Mouse (Mus musculus): ENCODE data around the gene Macf1. TPM values are rescaled to one million over a fixed set of nuclear protein-coding genes. Genes with fewer than 3 reads are reported as not detected.

Macf1 gene
- polyA plus RNA-seq (2012; rRNA removed): 137 and 141 TPM in 2 replicates

DNA sequence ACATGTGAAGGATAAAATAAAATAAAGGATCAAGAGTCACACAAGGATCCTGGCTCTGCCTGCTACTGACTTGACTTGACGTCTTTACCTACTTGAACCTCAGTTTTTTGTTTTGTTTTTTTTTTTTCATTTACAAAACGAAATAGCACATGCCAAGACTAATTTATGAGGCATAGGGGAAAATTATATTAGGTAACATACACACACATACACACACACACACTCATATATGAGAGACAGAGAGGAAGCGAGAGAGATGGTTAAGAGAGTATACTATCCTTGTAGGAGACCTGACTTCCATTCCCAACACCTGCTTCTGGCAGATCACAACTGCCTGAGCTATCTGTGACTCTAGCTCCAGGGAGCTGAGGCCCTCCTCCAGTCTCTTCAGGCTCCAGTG, at the start of gene Macf1:
TSS of gene Macf1 (minus strand) at position 101 of the 400 bp plus-strand sequence.
- Histone ChIP-seq H3K27ac (ENCODE audit: insufficient read depth, low read length) (no peak within 1 kb of the TSS), H3K4me3 (ENCODE audit: insufficient read depth, low read length) (peak within 1 kb of the TSS; percentile 71; the same call in 1 of the 2 replicates), H3K4me1 (ENCODE audit: control insufficient read depth, insufficient read depth, low read length) (peaks cover 14% of the 10 kb centered on the region)
- TF ChIP-seq CTCF (IDR thresholded peaks at IDR 0.05; ENCODE audit: extremely low read depth, insufficient read depth, low read length): no peak
- no peak for TF ChIP-seq POLR2A (IDR thresholded peaks at IDR 0.05; ENCODE audit: extremely low read depth, insufficient read depth, low read length)

DNA sequence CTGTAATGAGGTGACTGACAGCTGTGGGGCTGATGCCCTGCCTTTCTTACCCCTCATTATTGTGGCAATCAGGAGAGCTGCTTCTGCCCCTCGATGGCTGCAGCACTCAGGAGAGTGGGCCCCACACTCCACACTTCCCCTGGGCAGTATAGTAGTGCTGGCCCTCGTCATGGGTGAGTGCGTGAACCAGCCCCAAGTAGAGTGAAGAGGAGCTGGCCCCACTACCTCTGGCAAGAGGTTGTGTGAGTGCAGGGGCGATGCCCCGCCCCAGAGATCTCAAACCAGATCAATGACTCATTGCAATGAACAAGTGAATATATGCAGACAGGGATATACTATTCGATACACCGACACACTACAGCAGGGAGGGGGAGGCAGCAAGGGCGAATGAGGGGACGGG, 49.4 kb upstream of the Macf1 start:
- no peaks in the 10 kb centered on the region for H3K4me1 ChIP-seq (ENCODE audit: control insufficient read depth, insufficient read depth, low read length)
- H3K4me3 ChIP-seq (ENCODE audit: insufficient read depth, low read length): no peak overlapping the region
- no peak for TF ChIP-seq CTCF (IDR thresholded peaks at IDR 0.05; ENCODE audit: extremely low read depth, insufficient read depth, low read length)
- no peak for TF ChIP-seq POLR2A (IDR thresholded peaks at IDR 0.05; ENCODE audit: extremely low read depth, insufficient read depth, low read length)
- H3K27ac ChIP-seq (ENCODE audit: insufficient read depth, low read length): no peak overlapping the region

DNA sequence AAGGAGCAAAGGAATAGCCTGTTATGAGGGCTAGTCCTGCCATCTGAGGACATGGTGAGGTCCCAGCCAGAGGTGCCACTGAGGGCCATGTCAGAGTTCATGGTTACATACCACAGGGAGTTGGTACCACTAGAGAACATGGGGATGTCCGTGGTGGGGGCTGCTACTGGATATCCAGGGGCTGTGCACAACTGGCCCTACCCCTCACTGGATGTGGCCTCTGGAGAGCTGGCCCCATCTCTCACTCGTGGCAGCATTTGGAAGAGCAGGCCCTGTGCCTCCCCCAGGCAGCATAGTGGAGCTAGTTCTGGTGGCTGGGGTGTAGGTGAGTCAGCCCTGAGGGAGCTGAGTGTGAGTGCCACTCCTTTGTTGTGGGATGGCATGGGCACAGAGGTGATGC, 48.8 kb upstream of the Macf1 start:
- Histone ChIP-seq H3K4me3 (ENCODE audit: insufficient read depth, low read length) (no peak overlapping the region), H3K27ac (ENCODE audit: insufficient read depth, low read length) (peak overlapping the region; percentile 68), H3K4me1 (ENCODE audit: control insufficient read depth, insufficient read depth, low read length) (no peaks in the 10 kb centered on the region)
- TF ChIP-seq POLR2A (IDR thresholded peaks at IDR 0.05; ENCODE audit: extremely low read depth, insufficient read depth, low read length) (no peak), CTCF (IDR thresholded peaks at IDR 0.05; ENCODE audit: extremely low read depth, insufficient read depth, low read length) (no peak)

DNA sequence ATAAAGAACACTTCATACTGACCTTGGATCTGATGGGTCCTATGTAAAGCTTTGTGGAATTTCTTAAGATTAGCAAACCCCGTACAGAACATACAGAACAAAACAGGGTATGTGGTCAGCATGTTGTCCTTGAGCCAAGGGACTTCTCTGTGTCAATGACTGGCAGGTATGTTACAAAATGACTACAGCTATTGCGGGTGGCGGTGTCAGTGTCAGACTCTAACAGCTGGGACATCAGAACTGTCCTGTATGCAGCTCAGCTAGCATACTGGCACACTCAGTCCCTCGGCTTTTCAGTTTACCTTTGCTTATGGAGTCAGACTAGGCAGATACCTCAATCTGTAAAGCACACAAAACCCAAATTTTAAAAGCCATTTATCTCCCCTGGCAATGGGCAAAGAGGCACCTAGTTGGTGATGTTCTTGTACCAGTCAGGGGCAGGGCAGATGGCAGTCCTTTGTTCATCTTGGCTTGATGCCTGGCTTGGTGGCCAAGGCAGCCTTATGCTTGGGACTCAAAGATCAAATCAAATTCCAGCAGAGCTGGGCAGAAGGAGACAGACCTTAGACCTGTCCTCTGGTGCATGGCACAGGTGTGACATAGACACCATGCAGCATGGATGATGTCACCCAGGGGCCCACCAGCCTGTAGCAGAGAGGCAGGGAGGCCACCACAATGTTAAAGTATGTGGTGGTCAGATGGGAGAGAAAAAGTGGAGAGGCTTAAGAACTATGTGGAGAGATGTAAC, 48.2 kb upstream of the Macf1 start:
- Histone ChIP-seq H3K27ac (ENCODE audit: insufficient read depth, low read length) (peak overlapping the region; percentile 79), H3K4me1 (ENCODE audit: control insufficient read depth, insufficient read depth, low read length) (no peaks in the 10 kb centered on the region), H3K4me3 (ENCODE audit: insufficient read depth, low read length) (no peak overlapping the region)
- TF ChIP-seq CTCF (IDR thresholded peaks at IDR 0.05; ENCODE audit: extremely low read depth, insufficient read depth, low read length) (no peak), POLR2A (IDR thresholded peaks at IDR 0.05; ENCODE audit: extremely low read depth, insufficient read depth, low read length) (no peak)

DNA sequence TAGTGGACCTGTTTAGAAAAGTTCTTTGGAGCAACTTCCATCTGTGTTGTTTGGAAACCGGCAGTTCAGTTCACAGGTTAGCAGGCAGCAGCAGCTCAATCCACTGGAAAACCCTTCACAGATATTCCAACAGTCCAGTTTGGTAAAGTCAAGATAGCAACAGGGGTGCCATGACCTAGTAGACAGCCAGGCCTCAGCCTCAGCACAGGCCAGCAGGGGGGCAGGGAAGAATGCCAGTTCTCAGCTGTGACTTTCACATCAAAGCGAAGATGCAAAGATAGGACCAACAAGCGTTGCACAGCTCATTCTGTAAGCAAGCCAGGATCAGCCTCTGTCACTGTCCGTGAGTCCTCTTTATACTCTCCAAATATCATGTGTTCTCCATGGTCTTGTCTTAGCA, 37.6 kb upstream of the Macf1 start:
- no peak for TF ChIP-seq POLR2A (IDR thresholded peaks at IDR 0.05; ENCODE audit: extremely low read depth, insufficient read depth, low read length)
- 0 out of 2 replicates have a peak, but pooled peaks cover 2% of the 10 kb centered on the region for H3K4me1 ChIP-seq (ENCODE audit: control insufficient read depth, insufficient read depth, low read length)

DNA sequence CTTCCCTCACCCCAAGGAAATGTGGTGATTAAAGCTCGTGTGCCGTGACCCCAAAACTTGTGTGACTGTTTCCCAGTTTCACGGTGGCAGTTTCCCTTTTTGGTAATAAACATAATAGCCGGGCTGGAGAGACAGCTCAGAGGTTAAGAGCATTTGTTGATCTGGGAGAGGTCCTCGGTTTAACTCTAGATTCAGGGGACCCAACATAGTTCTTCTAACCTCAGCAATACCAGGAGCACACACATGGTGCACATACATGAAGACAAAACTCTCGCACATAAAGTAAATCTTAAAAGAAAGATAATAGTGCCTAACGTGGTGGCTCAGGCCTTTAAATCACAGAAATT, 34.2 kb upstream of the Macf1 start:
- Histone ChIP-seq H3K27ac (ENCODE audit: insufficient read depth, low read length) (peak overlapping the region; percentile 66), H3K4me1 (ENCODE audit: control insufficient read depth, insufficient read depth, low read length) (0 out of 2 replicates have a peak, but pooled peaks cover 2% of the 10 kb centered on the region), H3K4me3 (ENCODE audit: insufficient read depth, low read length) (peak overlapping the region; percentile 92)
- no peak for TF ChIP-seq CTCF (IDR thresholded peaks at IDR 0.05; ENCODE audit: extremely low read depth, insufficient read depth, low read length)
- TF ChIP-seq POLR2A (IDR thresholded peaks at IDR 0.05; ENCODE audit: extremely low read depth, insufficient read depth, low read length): no peak

More for the DNA sequence above, 37.6 kb upstream of the Macf1 start:
- Histone ChIP-seq H3K27ac (ENCODE audit: insufficient read depth, low read length) (no peak overlapping the region), H3K4me3 (ENCODE audit: insufficient read depth, low read length) (no peak overlapping the region)

DNA sequence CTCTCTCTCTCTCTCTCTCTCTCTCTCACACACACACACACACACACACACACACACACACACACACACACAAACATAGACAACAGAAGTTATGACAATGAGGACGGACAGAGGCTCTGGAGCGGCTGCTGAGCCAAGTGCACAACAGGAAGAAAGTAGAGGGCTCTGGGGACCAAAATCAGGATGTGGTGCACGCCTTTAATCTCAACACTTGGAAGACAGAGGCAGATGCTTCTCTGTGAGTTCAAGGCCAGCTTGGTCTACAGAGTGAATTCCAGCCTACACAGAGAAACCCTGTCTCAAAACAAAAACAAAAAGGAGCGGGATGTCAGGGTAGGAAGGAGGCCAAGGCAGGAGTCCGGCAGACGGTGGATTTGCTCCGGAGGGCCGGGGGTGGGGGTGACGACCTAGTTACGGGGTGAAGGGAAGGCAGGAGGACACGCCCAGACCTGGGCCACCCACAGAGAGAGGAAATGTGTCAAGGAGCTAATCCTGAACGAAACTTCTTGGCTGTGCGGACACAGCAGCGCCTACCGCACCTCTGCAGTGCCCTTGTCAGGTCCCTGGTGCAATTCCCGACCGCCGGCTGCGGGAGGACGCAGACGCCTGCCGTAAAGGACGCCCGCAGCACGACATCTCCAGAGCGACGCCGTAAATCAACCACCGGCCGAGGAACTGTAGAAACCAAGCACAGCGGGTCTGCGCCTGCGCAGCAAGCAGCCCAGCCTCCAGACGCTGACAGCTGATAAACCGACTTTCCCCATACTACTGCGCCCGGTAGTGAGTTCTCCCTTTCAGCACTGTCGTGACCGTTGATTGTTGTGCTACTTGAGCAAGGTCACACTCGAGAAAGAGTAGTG, 33.6 kb upstream of the Macf1 start, which contains the start of gene Ndufs5:
TSS of gene Ndufs5 (minus strand) at position 629 of the 860 bp plus-strand sequence.
- H3K27ac ChIP-seq (ENCODE audit: insufficient read depth, low read length): peak within 1 kb of the TSS; percentile 66
- H3K4me3 ChIP-seq (ENCODE audit: insufficient read depth, low read length): peak within 1 kb of the TSS; percentile 92
- 0 out of 2 replicates have a peak, but pooled peaks cover 2% of the 10 kb centered on the region for H3K4me1 ChIP-seq (ENCODE audit: control insufficient read depth, insufficient read depth, low read length)
- TF ChIP-seq CTCF (IDR thresholded peaks at IDR 0.05; ENCODE audit: extremely low read depth, insufficient read depth, low read length): no peak
- peak; percentile 92 for TF ChIP-seq POLR2A (IDR thresholded peaks at IDR 0.05; ENCODE audit: extremely low read depth, insufficient read depth, low read length)

DNA sequence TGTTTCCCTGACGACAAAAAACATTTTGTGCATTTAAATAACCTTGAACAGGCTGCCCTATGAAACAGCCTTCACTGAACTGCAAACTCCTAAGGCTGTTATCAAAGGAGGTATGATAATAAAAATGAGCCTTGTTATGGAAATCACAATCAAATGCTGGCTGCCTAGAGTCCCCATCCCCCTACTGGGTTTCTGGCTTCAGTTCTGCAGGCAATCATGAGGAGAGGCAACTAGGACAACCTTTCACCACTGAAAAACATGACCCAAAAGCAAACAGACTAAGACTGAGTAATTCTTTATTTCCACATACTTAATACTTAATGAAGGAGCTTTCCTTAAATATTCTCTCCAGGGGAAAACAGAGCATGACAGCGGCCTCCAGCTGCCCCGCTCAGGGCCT, 28.3 kb upstream of the Macf1 start:
- TF ChIP-seq POLR2A (IDR thresholded peaks at IDR 0.05; ENCODE audit: extremely low read depth, insufficient read depth, low read length): no peak
- no peak for TF ChIP-seq CTCF (IDR thresholded peaks at IDR 0.05; ENCODE audit: extremely low read depth, insufficient read depth, low read length)
- 0 out of 2 replicates have a peak, but pooled peaks cover 2% of the 10 kb centered on the region for H3K4me1 ChIP-seq (ENCODE audit: control insufficient read depth, insufficient read depth, low read length)
- H3K4me3 ChIP-seq (ENCODE audit: insufficient read depth, low read length): no peak overlapping the region
- no peak overlapping the region; the same call in 1 of the 2 replicates for H3K27ac ChIP-seq (ENCODE audit: insufficient read depth, low read length)

DNA sequence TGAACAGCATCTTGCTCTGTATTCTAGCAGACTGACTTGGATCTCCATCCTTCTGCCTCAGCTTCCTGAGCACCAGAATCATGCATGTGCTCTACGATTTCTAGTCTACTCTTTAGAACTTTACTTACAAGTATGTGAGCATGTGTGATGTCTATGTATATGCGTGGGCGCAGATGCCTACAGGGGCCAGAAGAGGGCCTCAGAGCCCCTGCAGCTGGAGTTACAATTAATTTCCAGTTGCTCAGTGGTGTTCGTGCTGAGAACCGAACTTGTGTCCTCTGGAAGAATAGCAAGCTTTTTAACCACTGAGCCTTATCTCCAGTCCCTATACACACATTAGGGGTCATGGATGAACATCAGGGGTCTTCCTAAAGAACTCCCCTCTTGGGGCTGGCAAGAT, 23.2 kb upstream of the Macf1 start:
- no peak overlapping the region for H3K27ac ChIP-seq (ENCODE audit: insufficient read depth, low read length)
- no peak for TF ChIP-seq CTCF (IDR thresholded peaks at IDR 0.05; ENCODE audit: extremely low read depth, insufficient read depth, low read length)
- no peak for TF ChIP-seq POLR2A (IDR thresholded peaks at IDR 0.05; ENCODE audit: extremely low read depth, insufficient read depth, low read length)
- H3K4me1 ChIP-seq (ENCODE audit: control insufficient read depth, insufficient read depth, low read length): no peaks in the 10 kb centered on the region
- H3K4me3 ChIP-seq (ENCODE audit: insufficient read depth, low read length): no peak overlapping the region
